Mouse (Mus musculus): ENCODE results near the gene Il10rb. TPM values are rescaled to one million over a fixed set of nuclear protein-coding genes. Genes with fewer than 3 reads are reported as not detected.

The Il10rb gene
- polyA plus RNA-seq, 1 experiment from 2014 or later: 11.7 TPM

- Histone ChIP-seq H3K27me3 (replicated peaks) (no peaks in the 10 kb centered on the region), H3K4me1 (peaks cover 14% of the 10 kb centered on the region), H3K4me2 (no peak overlapping the region), H3K9ac (no peak overlapping the region), H3K9me3 (no peaks in the 10 kb centered on the region), H3K36me3 (replicated peaks) (no peaks in the 10 kb centered on the region), H3K4me3 (no peak overlapping the region), H3K27ac (no peak overlapping the region)
- no peak for ATAC-seq (replicated peaks)
- WGBS: 76% methylated on average over 11 of the region's 11 CpGs
Measured at GRCm38 (mm10) chr16:91461066-91461638, 55.2 kb downstream of the Il10rb start.

DNA sequence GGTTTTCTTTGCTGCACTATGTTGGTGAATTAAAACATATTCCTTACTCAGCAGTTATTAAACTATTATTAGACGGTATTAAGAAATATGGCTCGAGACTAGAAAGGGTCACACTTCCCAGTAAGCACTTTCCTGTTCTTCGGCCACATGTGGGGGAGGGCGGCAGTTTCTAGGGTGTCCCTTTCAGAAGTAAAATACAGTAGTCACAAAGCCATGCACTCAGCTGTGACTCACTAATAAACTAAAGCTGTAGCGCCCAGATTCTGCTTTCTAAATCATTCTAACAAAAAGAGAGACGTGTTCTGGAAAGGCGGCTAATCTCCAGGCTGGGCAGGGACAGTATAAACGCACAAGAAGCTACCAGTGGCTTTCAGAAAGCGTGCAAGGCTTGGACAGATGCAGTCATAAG is 55.8 kb downstream of the Il10rb start:
- H3K27ac ChIP-seq: no peak overlapping the region
- 63% methylated on average over 9 of the region's 9 CpGs for WGBS

GRCm38 (mm10) chr16:91462644-91463043 is 56.7 kb downstream of the Il10rb start:
- Histone ChIP-seq H3K9me3 (no peaks in the 10 kb centered on the region), H3K9ac (no peak overlapping the region), H3K27ac (no peak overlapping the region), H3K4me2 (no peak overlapping the region), H3K36me3 (replicated peaks) (no peaks in the 10 kb centered on the region), H3K4me1 (peaks cover 23% of the 10 kb centered on the region), H3K27me3 (replicated peaks) (no peaks in the 10 kb centered on the region), H3K4me3 (no peak overlapping the region)
- WGBS: 87% methylated on average over 3 of the region's 3 CpGs
- no peak for ATAC-seq (replicated peaks)

More for the DNA sequence above, 55.8 kb downstream of the Il10rb start:
- H3K9me3 ChIP-seq: no peaks in the 10 kb centered on the region
- H3K4me3 ChIP-seq: no peak overlapping the region
- ATAC-seq (replicated peaks): no peak
- no peak overlapping the region; the same call in 1 of the 2 replicates for H3K9ac ChIP-seq
- H3K4me1 ChIP-seq: peaks cover 20% of the 10 kb centered on the region
- H3K36me3 ChIP-seq (replicated peaks): no peaks in the 10 kb centered on the region
- H3K27me3 ChIP-seq (replicated peaks): no peaks in the 10 kb centered on the region
- no peak overlapping the region for H3K4me2 ChIP-seq

- Histone ChIP-seq H3K4me2 (no peak overlapping the region), H3K4me1 (peaks cover 23% of the 10 kb centered on the region), H3K4me3 (no peak overlapping the region), H3K9ac (no peak overlapping the region), H3K9me3 (no peaks in the 10 kb centered on the region), H3K27me3 (replicated peaks) (no peaks in the 10 kb centered on the region), H3K27ac (no peak overlapping the region), H3K36me3 (replicated peaks) (no peaks in the 10 kb centered on the region)
- WGBS: 89% methylated on average over 2 of the region's 2 CpGs
- no peak for ATAC-seq (replicated peaks)
Measured at GRCm38 (mm10) chr16:91463400-91463799, 57.4 kb downstream of the Il10rb start.

- Histone ChIP-seq H3K4me1 (peaks cover 23% of the 10 kb centered on the region), H3K9ac (peak overlapping the region; percentile 50), H3K4me2 (peak overlapping the region; percentile 70), H3K27ac (peak overlapping the region; percentile 89), H3K9me3 (no peaks in the 10 kb centered on the region), H3K4me3 (peak overlapping the region; percentile 66), H3K27me3 (replicated peaks) (no peaks in the 10 kb centered on the region), H3K36me3 (replicated peaks) (no peaks in the 10 kb centered on the region)
- 86% methylated on average over 4 of the region's 4 CpGs for WGBS
- 0 out of 2 replicates have a peak, but pooled peaks have one; percentile 1 for ATAC-seq (replicated peaks)
Measured at GRCm38 (mm10) chr16:91463836-91464400, 58.0 kb downstream of the Il10rb start.

GRCm38 (mm10) chr16:91464594-91465504 is 58.9 kb downstream of the Il10rb start:
- Histone ChIP-seq H3K4me2 (peak overlapping the region; percentile 70), H3K27ac (peak overlapping the region; percentile 89), H3K9ac (peak overlapping the region; percentile 50), H3K4me3 (peak overlapping the region; percentile 66), H3K36me3 (replicated peaks) (no peaks in the 10 kb centered on the region), H3K4me1 (peaks cover 23% of the 10 kb centered on the region), H3K27me3 (replicated peaks) (no peaks in the 10 kb centered on the region), H3K9me3 (no peaks in the 10 kb centered on the region)
- 1% methylated on average over 44 of the region's 44 CpGs for WGBS
- peak; percentile 97 for ATAC-seq (replicated peaks)

- no peaks in the 10 kb centered on the region for H3K9me3 ChIP-seq
- no peak overlapping the region for H3K27ac ChIP-seq
- no peaks in the 10 kb centered on the region for H3K36me3 ChIP-seq (replicated peaks)
- H3K4me2 ChIP-seq: peak overlapping the region; percentile 70
- no peaks in the 10 kb centered on the region for H3K27me3 ChIP-seq (replicated peaks)
- H3K4me1 ChIP-seq: peaks cover 23% of the 10 kb centered on the region
- peak overlapping the region; percentile 66 for H3K4me3 ChIP-seq
- peak overlapping the region; percentile 50; the same call in 1 of the 2 replicates for H3K9ac ChIP-seq
- 47% methylated on average over 13 of the region's 13 CpGs for WGBS
- 0 out of 2 replicates have a peak, but pooled peaks have one; percentile 3 for ATAC-seq (replicated peaks)
Measured at GRCm38 (mm10) chr16:91465505-91466240, 59.7 kb downstream of the Il10rb start.

DNA sequence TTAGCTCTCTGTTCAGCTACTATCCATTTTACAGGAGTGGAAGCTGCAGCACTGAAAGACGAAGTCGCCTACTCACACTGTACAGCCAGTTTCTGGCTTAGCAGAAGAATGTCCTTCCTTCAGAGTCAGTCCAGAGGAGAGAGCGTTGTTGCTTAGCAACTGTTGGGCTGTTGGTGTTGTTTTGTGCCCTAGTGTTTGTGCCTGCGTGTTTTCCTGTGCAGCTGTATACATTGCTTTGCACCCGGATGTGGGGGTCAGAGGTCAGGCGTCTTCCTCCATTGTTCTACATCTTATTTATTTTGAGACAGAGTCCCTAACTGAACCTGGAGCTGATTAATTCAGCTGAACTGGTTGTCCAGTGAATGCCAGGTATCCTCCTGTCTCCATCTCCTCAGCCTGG is 60.6 kb downstream of the Il10rb start:
- H3K27ac ChIP-seq: no peak overlapping the region
- 42% methylated on average over 6 of the region's 6 CpGs for WGBS
- H3K27me3 ChIP-seq (replicated peaks): no peaks in the 10 kb centered on the region
- peaks cover 23% of the 10 kb centered on the region for H3K4me1 ChIP-seq
- H3K9ac ChIP-seq: no peak overlapping the region
- no peaks in the 10 kb centered on the region for H3K36me3 ChIP-seq (replicated peaks)
- ATAC-seq (replicated peaks): no peak
- H3K9me3 ChIP-seq: no peaks in the 10 kb centered on the region
- no peak overlapping the region for H3K4me3 ChIP-seq
- H3K4me2 ChIP-seq: peak overlapping the region; percentile 70; the same call in 1 of the 2 replicates

DNA sequence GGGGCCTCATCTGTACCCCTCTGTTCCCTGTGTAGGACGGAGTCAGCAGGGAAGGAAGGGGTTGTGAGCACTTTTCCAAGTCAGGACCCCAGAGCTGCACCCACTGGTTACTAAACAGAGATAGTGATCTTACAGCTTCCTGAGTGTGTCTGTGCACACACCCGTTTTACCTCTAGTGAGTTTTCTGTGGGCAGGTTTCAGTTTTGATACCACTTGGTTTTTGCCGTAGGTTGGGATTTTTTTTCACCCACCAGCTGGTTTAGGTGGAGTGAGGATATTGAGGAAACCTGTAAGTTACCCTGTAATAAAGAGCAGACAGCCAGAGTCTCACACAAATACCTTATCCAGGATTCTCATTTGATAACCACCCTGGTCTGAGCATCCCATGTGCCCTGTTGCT is 64.5 kb downstream of the Il10rb start:
- Histone ChIP-seq H3K4me1 (peaks cover 15% of the 10 kb centered on the region), H3K9ac (no peak overlapping the region), H3K27me3 (replicated peaks) (no peaks in the 10 kb centered on the region), H3K4me3 (no peak overlapping the region), H3K9me3 (no peaks in the 10 kb centered on the region), H3K36me3 (replicated peaks) (no peaks in the 10 kb centered on the region), H3K4me2 (no peak overlapping the region), H3K27ac (no peak overlapping the region)
- no peak for ATAC-seq (replicated peaks)
- 78% methylated on average over 3 of the region's 3 CpGs for WGBS

DNA sequence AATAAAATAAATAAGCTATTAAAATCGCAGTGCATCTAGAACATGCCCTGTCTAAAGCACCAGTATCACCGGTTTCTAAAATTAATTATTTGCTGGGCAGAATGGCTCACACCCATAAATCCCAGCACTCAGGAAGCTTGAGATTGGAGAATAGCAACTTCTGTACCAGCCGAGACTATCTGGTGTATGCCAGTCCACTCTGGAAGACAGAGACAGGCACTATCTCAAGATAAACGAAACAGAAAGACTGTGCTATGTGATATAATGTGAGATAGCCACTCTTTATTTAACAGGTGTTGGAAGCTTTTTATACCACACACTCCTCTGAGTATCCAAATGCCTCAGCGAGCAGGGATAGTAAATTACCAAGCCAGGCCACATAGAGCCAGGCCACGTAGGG is 65.5 kb downstream of the Il10rb start:
- WGBS: 83% methylated on average over 6 of the region's 6 CpGs
- H3K36me3 ChIP-seq (replicated peaks): no peaks in the 10 kb centered on the region
- H3K27me3 ChIP-seq (replicated peaks): no peaks in the 10 kb centered on the region
- no peak overlapping the region for H3K9ac ChIP-seq
- no peak overlapping the region for H3K27ac ChIP-seq
- no peaks in the 10 kb centered on the region for H3K9me3 ChIP-seq
- H3K4me2 ChIP-seq: no peak overlapping the region
- peaks cover 5% of the 10 kb centered on the region for H3K4me1 ChIP-seq
- H3K4me3 ChIP-seq: no peak overlapping the region
- no peak for ATAC-seq (replicated peaks)
